Mouse (Mus musculus) liver, adult 2 months (tissue): Measurements from ENCODE around the gene Cacna2d3. TPM values are rescaled to one million over a fixed set of nuclear protein-coding genes. Genes with fewer than 3 reads are reported as not detected.

ENCODE experiments used
- DNase-seq: peaks from one replicate; pipeline ENCODE4 v3.0.0-alpha.2; 2011; ENCODE audit warnings: low read depth, low spot score; ENCODE audit errors: extremely low read depth
- H3K27ac ChIP-seq: fragments of 200-500 bp; replicated peaks from 2 replicates; pipeline ENCODE4 v1.5.1; 2012; ENCODE audit warnings: low read depth, mild to moderate bottlenecking, control low read depth, inconsistent platforms, low read length; ENCODE audit not compliant: insufficient read depth
- H3K27me3 ChIP-seq: fragments of 200-500 bp; 2 replicates; pipeline ENCODE4 v1.6.1; 2012; ENCODE audit warnings: mild to moderate bottlenecking, moderate library complexity, low read length, inconsistent platforms; ENCODE audit not compliant: control insufficient read depth, insufficient read depth
- H3K36me3 ChIP-seq: fragments of 200-500 bp; 2 replicates; pipeline ENCODE4 v1.6.1; 2012; ENCODE audit warnings: low read length, inconsistent platforms; ENCODE audit not compliant: control insufficient read depth, insufficient read depth
- H3K4me1 ChIP-seq: fragments of 200-500 bp; 2 replicates; pipeline ENCODE4 v1.6.1; 2011; ENCODE audit warnings: low read length; ENCODE audit not compliant: control insufficient read depth, insufficient read depth
- H3K4me3 ChIP-seq: fragments of 200-500 bp; 2 replicates; pipeline ENCODE4 v1.5.1; 2011; ENCODE audit warnings: low read depth, mild to moderate bottlenecking, control low read depth, low read length, moderate library complexity; ENCODE audit not compliant: insufficient read depth
- H3K79me2 ChIP-seq: fragments of 200-500 bp; 2 replicates; pipeline ENCODE4 v1.6.1; 2012; ENCODE audit warnings: inconsistent platforms, mild to moderate bottlenecking, low read length, moderate library complexity; ENCODE audit not compliant: control insufficient read depth, insufficient read depth
- H3K9ac ChIP-seq: fragments of 200-500 bp; 2 replicates; pipeline ENCODE4 v1.6.1; 2012; ENCODE audit warnings: low read depth, mild to moderate bottlenecking, control low read depth, inconsistent platforms, low read length
- CTCF ChIP-seq: fragments of 200-500 bp; IDR thresholded peaks from 2 replicates; pipeline ENCODE4 v1.5.1; 2011; ENCODE audit warnings: low read depth, low read length, control low read depth
- POLR2A ChIP-seq: fragments of 200-500 bp; IDR thresholded peaks from 2 replicates; pipeline ENCODE4 v1.6.1; 2011; ENCODE audit warnings: low read length, control low read depth; ENCODE audit not compliant: insufficient read depth; ENCODE audit errors: extremely low read depth
- WGBS: fragments of 180-500 bp; shearing (Covaris S2); methylation state at CpG from one replicate; pipeline ENCODE4 v1.1.7; 2018; 5-methylcytosine and 5-hydroxymethylcytosine counted together
- polyA plus RNA-seq: library from polyadenylated mRNA; depleted of rRNA; stranded (reverse); fragments of >200 nt; gene quantifications from 2 replicates; pipeline ENCODE4 v1.2.3, GENCODE M21; 2012; rRNA removed
- total RNA-seq: library from RNA; depleted of rRNA; stranded (reverse); fragments of >200 nt; gene quantifications from 2 replicates; pipeline ENCODE4 v1.2.3, GENCODE M21; 2014; rRNA removed

Gene Cacna2d3
- not detected in 2 replicates for total RNA-seq
- not detected in 2 replicates for polyA plus RNA-seq

DNA sequence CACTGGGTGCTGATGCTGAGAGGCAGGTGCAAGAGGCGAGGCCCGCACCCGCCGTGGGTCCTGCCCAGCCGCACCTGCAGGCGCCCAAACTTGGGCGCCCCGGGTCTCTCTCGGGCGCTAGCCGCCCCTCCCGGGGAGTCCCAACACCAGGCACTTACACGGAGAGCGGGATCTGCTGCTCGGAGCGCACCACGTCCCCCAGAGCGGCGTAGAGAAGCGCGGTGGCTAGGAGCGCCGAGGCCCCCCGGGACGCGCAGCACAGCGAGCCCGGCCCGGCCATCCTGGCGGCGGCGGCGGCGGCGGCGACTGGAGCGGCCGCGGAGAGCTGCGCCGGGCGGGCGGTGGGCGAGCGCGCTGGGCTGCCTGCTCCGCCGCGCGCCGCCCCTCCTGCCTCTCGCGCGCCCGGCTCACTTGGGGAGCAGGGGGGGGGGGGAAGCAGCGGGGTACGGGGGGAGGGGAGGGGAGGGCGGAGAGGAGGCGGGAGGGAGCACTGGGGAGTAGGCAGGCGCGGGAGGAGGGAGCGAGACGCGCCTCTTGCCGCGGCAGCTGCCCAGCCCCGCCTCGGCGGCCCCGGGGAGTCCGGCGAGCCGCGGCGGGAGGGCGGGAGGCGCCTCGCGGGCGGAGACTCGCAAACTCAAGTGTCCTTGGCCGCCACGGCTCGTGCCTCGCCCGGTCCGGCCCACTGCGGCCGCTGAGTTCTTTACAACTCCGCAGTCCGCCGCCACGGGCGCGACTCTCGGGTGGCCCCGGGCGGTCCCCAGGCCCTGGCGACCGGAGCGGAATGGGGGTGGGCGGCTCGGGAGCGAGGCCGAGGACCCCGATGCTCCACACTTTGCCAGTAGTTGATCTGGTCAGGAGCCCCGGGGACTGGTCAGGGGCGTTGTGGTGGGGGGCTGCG lies at the start of gene Cacna2d3:
Cacna2d3 (minus strand) TSS at position 377 of the 898 bp plus-strand sequence.
- TF ChIP-seq POLR2A (no peak), CTCF (no peak)
- Histone ChIP-seq H3K27ac (no peak within 1 kb of the TSS), H3K9ac (no peak within 1 kb of the TSS), H3K4me3 (no peak within 1 kb of the TSS), H3K36me3 (no peaks in the 10 kb centered on the region), H3K27me3 (peaks cover 16% of the 10 kb centered on the region), H3K4me1 (no peaks in the 10 kb centered on the region), H3K79me2 (no peaks in the 10 kb centered on the region)
- DNase-seq = no peak
- WGBS = 2% methylated on average over 102 of the region's 109 CpGs

DNA sequence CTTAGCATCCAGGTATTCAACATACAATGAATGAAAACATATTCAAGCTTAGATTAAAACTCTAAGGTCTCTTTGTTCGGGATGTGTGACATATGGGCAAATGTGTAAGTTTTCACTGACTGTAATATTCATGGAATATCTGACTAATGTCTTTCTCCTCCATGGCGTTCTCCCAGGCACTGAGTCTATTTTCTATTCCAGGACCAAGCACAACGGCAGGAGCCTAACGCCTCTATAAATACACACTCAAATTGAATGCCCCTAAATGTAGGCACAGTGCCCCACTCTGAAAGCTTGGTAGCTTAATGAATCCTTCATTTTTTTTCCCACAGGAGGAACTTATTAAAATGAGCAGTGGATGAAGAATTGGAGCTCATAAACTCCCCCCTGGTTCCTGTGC lies 47.8 kb upstream of the Cacna2d3 start:
- WGBS = 87% methylated on average over 4 of the region's 4 CpGs
- H3K27me3 ChIP-seq = no peaks in the 10 kb centered on the region
- H3K9ac ChIP-seq = no peak overlapping the region
- H3K27ac ChIP-seq = no peak overlapping the region
- TF ChIP-seq CTCF = no peak
- TF ChIP-seq POLR2A = no peak
- H3K79me2 ChIP-seq = no peaks in the 10 kb centered on the region
- no peaks in the 10 kb centered on the region for H3K36me3 ChIP-seq
- no peak overlapping the region for H3K4me3 ChIP-seq
- H3K4me1 ChIP-seq = no peaks in the 10 kb centered on the region
- DNase-seq = no peak

DNA sequence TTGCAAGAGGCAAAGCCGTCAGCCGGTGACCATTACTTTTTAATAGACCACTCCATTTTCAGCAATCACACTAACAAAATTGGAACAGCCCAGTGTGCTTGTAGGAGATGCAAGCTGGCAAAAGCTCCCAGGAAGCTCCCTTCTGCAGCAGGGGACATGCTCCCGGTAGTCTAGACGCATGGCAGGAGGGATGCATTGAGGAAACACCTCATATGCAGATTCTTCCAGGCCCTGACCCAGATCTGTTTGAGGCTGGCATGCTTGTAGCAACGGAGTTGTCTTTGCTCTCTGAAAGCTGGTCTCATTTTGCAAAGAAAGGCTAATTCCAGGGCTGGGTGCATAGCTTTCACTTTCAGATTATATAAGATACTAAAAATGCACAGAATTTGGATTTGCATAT lies 31.2 kb upstream of the Cacna2d3 start:
- Histone ChIP-seq H3K4me1 (no peaks in the 10 kb centered on the region), H3K27ac (no peak overlapping the region)

DNA sequence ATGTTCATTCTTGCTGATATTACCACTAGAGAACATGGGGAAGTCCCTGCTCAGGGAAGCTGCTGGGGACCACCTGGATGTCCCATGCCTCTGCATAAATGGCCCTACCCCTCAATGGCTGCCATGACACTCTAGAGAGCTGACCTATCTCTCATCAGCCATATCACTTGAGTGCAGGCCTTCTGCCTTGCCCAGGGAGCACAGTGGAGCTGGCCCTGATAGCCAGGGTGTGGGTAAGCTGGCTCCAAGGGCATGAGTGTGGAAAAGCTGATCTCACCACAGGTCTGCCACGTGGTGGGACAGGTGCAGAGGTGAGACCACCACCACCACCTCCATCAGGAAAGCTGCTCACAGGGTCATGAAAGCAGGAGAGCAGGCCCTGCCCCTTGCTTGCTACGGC lies 17.1 kb upstream of the Cacna2d3 start:
- 74% methylated on average over 2 of the region's 2 CpGs for WGBS
- Histone ChIP-seq H3K27ac (no peak overlapping the region), H3K36me3 (no peaks in the 10 kb centered on the region), H3K9ac (no peak overlapping the region), H3K27me3 (no peaks in the 10 kb centered on the region), H3K4me1 (no peaks in the 10 kb centered on the region), H3K79me2 (no peaks in the 10 kb centered on the region), H3K4me3 (no peak overlapping the region)
- no peak for TF ChIP-seq POLR2A
- no peak for TF ChIP-seq CTCF
- no peak for DNase-seq

More for the DNA sequence above, 31.2 kb upstream of the Cacna2d3 start:
- no peak for TF ChIP-seq POLR2A
- no peak for TF ChIP-seq CTCF
- no peaks in the 10 kb centered on the region for H3K36me3 ChIP-seq
- no peaks in the 10 kb centered on the region for H3K27me3 ChIP-seq
- WGBS = 80% methylated on average over 5 of the region's 5 CpGs
- no peak overlapping the region for H3K4me3 ChIP-seq
- H3K79me2 ChIP-seq = no peaks in the 10 kb centered on the region
- no peak for DNase-seq
- H3K9ac ChIP-seq = no peak overlapping the region

DNA sequence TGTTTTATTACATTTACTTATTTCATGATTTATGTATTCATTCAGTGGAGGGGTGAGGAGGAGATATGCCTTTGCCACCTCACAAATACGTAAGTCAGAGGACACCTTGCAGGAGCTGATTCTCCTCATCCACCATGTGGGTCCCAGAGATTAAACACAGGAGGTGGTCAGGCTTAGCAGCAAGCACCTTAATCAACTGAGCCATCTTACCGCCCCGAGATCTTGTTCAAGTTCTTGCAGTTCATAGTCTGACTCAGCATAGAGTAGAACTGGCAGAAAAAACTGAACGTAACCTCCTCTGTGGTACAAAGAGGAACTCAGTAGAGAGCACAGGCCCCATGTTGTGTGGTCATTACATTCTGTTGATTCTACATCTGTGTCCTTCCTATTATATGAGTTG lies 8.6 kb upstream of the Cacna2d3 start:
- Histone ChIP-seq H3K9ac (no peak overlapping the region), H3K27ac (no peak overlapping the region), H3K27me3 (peaks cover 2% of the 10 kb centered on the region; the same call in 1 of the 2 replicates), H3K4me3 (no peak overlapping the region), H3K79me2 (no peaks in the 10 kb centered on the region), H3K4me1 (no peaks in the 10 kb centered on the region), H3K36me3 (no peaks in the 10 kb centered on the region)
- WGBS = 83% methylated on average over 4 of the region's 4 CpGs
- TF ChIP-seq CTCF (no peak), POLR2A (no peak)
- no peak for DNase-seq

DNA sequence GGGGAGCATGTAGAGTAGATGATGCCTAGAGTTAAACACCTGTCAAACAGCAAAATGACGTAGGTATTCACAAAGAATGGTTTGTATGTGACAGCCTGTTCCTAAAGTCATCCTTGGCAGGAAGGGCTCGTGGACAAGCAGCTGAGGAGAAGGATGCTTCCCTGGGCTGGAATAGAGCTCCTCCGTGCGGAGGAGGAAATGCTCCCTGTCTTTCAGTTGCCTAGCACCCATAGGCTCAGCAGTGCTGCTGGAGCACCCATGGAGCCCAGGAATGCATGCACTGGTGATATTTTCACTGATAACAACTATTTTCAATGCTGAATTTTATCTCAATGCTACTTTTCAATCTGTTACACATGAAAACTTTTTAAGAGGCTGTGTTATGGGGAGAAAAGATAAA lies 7.3 kb upstream of the Cacna2d3 start:
- TF ChIP-seq CTCF (no peak), POLR2A (no peak)
- WGBS = 76% methylated on average over 4 of the region's 4 CpGs

More for the DNA sequence above, 7.3 kb upstream of the Cacna2d3 start:
- Histone ChIP-seq H3K79me2 (no peaks in the 10 kb centered on the region), H3K4me3 (no peak overlapping the region), H3K9ac (no peak overlapping the region), H3K36me3 (no peaks in the 10 kb centered on the region), H3K4me1 (no peaks in the 10 kb centered on the region), H3K27me3 (peaks cover 5% of the 10 kb centered on the region; the same call in 1 of the 2 replicates), H3K27ac (no peak overlapping the region)
- DNase-seq = no peak
